Mouse (Mus musculus) stomach, embryonic 16.5 days (tissue): Measurements from ENCODE around the gene Ceacam19. TPM values are rescaled to one million over a fixed set of nuclear protein-coding genes. Genes with fewer than 3 reads are reported as not detected.
A peak's percentile ranks its signal among the peaks of the same experiment; 100 is the strongest.

Experiments
- ATAC-seq: fragments of 200-750 bp; cut with Nextera tagmentation; 2 replicates; pipeline ENCODE4 v1.8.0; 2017; ENCODE audit warnings: moderate number of reproducible peaks, moderate TSS enrichment; ENCODE audit not compliant: insufficient read depth, low FRiP score
- H3K27ac ChIP-seq: fragments of 300-500 bp; sonication (generic); 2 replicates; pipeline ENCODE4 v1.5.1; 2014; ENCODE audit warnings: low read length
- H3K27me3 ChIP-seq: fragments of 300-500 bp; sonication (generic); 2 replicates; pipeline ENCODE4 v1.6.1; 2014; ENCODE audit warnings: low read length, control low read depth, mixed read lengths; ENCODE audit not compliant: control insufficient read depth, insufficient read depth
- H3K36me3 ChIP-seq: fragments of 300-500 bp; sonication (generic); 2 replicates; pipeline ENCODE4 v1.6.1; 2014; ENCODE audit warnings: low read length; ENCODE audit not compliant: control insufficient read depth, insufficient read depth
- H3K4me1 ChIP-seq: fragments of 300-500 bp; sonication (generic); 2 replicates; pipeline ENCODE4 v1.6.1; 2014; ENCODE audit warnings: low read length, control low read depth, mixed read lengths; ENCODE audit not compliant: control insufficient read depth, insufficient read depth
- H3K4me2 ChIP-seq: fragments of 300-500 bp; sonication (generic); 2 replicates; pipeline ENCODE4 v1.6.1; 2014; ENCODE audit warnings: low read depth, low read length, mixed read lengths
- H3K4me3 ChIP-seq: fragments of 300-500 bp; sonication (generic); replicated peaks from 2 replicates; pipeline ENCODE4 v1.5.1; 2014; ENCODE audit warnings: mild to moderate bottlenecking, low read length
- H3K9ac ChIP-seq: fragments of 300-500 bp; sonication (generic); 2 replicates; pipeline ENCODE4 v1.6.1; 2014; ENCODE audit warnings: low read length
- H3K9me3 ChIP-seq: fragments of 300-500 bp; sonication (generic); replicated peaks from 2 replicates; pipeline ENCODE4 v1.6.1; 2016; ENCODE audit warnings: low read length, control low read depth; ENCODE audit not compliant: control insufficient read depth
- WGBS: fragments of 180-500 bp; shearing (Covaris S2); extraction: QIAGEN DNeasy Blood & Tissue Kit; methylation state at CpG from one replicate; pipeline ENCODE4 v1.1.7; 2014; 5-methylcytosine and 5-hydroxymethylcytosine counted together
- polyA plus RNA-seq: library from polyadenylated mRNA; unstranded; fragments of >200 nt; fragmentation: Nextera tagmentation; extraction: Ambion mirVana; gene quantifications from 2 replicates; pipeline ENCODE4 v1.2.1, GENCODE M21; 2015

The Ceacam19 gene
- polyA plus RNA-seq, 1 experiment from 2014 or later = 3.2 TPM

DNA sequence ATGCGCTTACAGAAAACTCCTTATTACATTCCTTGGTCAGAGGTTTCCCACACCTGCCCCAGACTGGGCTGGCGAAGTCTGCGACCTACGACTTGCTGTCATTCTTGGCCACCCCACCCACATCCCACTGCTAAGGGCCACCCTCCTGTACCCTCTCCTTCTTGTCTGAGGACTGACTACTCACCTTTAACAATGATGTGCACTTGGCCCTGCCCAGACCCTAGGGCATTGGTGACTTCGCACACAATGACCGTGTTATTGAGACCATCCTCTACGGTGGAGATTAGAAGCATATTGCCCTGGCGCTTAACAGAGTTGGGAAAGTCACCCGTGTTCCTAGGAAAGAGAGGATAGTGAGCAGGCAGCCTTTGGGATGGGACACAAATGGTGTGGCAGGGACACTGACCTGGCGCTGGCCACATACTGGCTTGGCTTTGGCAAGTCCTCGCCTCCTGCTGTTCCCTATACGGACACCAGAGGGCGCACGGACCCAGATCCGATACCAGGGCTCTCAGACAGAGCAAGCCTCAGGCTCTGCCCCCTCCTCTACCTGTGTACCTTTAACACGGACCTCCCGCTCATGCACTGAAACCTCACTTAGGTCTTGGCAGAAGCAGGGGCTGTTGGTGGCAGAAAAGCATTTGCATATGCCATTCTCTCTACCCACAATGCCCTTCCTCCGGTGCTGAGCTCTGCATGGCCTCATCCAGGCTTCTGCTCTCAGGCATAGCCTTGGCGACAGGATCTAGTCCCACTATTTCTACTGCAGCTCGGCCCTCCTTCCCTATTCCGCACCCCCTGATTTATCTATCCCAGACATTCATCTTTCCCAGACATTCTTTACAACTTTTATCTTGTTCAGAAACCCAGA, 22.9 kb upstream of the Ceacam19 start:
- Histone ChIP-seq H3K9me3 (no peaks in the 10 kb centered on the region), H3K4me1 (no peaks in the 10 kb centered on the region), H3K4me2 (no peak overlapping the region), H3K36me3 (peaks cover 23% of the 10 kb centered on the region), H3K9ac (no peak overlapping the region), H3K4me3 (no peak overlapping the region), H3K27me3 (no peaks in the 10 kb centered on the region), H3K27ac (no peak overlapping the region)
- no peak for ATAC-seq
- WGBS = 50% methylated on average over 21 of the region's 21 CpGs

DNA sequence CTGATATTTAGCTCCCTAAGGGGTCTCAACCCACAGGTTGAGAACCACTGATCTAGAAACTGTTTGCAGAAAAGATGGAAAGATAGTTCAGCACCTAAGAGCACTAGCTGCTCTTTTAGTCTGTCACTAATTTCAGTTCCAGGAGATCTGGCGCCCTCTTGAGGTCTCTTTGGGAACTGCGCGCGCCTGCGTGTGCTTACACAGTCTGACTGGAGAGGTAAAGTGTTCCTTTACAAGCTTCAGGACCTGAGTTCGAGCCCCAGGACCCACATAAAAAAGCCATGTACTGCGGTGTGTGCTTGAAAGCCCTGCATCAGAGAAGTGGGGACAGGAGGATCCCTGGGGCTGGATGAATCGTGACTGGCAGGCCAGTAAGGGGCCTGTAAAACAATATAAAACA, 2.1 kb upstream of the Ceacam19 start:
- no peak overlapping the region for H3K4me2 ChIP-seq
- no peaks in the 10 kb centered on the region for H3K36me3 ChIP-seq
- H3K9ac ChIP-seq = no peak overlapping the region
- H3K27ac ChIP-seq = no peak overlapping the region
- H3K27me3 ChIP-seq = no peaks in the 10 kb centered on the region
- ATAC-seq = peak; percentile 17; the same call in 1 of the 2 replicates
- no peak overlapping the region for H3K4me3 ChIP-seq
- 49% methylated on average over 8 of the region's 8 CpGs for WGBS
- no peaks in the 10 kb centered on the region for H3K4me1 ChIP-seq
- no peaks in the 10 kb centered on the region for H3K9me3 ChIP-seq

- no peak for ATAC-seq
- H3K4me1 ChIP-seq = peaks cover 4% of the 10 kb centered on the region; the same call in 1 of the 2 replicates
- no peak overlapping the region for H3K27ac ChIP-seq
- H3K36me3 ChIP-seq = no peaks in the 10 kb centered on the region
- no peaks in the 10 kb centered on the region for H3K9me3 ChIP-seq
- WGBS = 72% methylated on average over 8 of the region's 8 CpGs
- no peak overlapping the region for H3K4me2 ChIP-seq
- no peak overlapping the region for H3K4me3 ChIP-seq
- H3K27me3 ChIP-seq = no peaks in the 10 kb centered on the region
- H3K9ac ChIP-seq = no peak overlapping the region
These were observed 7.0 kb downstream of the Ceacam19 start for GRCm38 (mm10) chr7:19880754-19881153.

DNA sequence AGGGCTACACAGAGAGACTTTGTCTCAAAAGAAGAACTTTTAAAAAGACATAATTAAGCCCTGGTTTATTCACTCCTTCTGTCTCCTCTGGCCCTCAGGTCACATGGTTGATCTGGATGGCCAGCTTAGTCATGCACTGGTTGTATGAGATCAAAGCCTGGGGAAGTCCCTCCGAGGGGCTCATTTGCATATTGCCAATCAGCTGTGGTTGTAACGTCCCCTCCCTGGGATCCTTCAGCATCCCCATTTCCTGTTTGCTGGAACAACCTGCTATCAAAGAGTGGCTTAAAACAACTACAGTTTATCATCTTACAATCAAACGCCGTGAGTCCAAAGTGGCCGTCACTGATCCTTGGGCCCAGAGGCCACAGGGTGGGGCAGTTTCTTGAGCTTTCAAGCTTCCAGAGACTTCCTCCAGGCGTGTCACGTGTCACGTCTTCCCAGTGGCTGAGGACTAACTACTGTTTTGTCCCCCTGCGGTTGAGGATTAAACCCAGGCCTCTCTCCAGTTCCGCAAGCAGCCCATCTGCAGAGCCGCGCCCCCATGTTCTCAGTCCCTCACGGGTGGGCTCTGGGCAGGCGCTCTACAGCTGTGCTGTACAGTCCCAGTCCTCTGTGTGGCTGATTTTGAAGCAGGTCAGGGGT, 10.9 kb downstream of the Ceacam19 start:
- H3K4me1 ChIP-seq = peaks cover 6% of the 10 kb centered on the region
- no peaks in the 10 kb centered on the region for H3K9me3 ChIP-seq
- WGBS = 26% methylated on average over 14 of the region's 14 CpGs
- H3K36me3 ChIP-seq = no peaks in the 10 kb centered on the region
- ATAC-seq = no peak
- H3K9ac ChIP-seq = no peak overlapping the region
- no peaks in the 10 kb centered on the region for H3K27me3 ChIP-seq
- H3K4me3 ChIP-seq = no peak overlapping the region
- H3K4me2 ChIP-seq = no peak overlapping the region
- peak overlapping the region; percentile 50; the same call in 1 of the 2 replicates for H3K27ac ChIP-seq

- H3K4me1 ChIP-seq = peaks cover 8% of the 10 kb centered on the region
- no peaks in the 10 kb centered on the region for H3K36me3 ChIP-seq
- no peak overlapping the region for H3K4me2 ChIP-seq
- no peak overlapping the region for H3K9ac ChIP-seq
- no peak overlapping the region for H3K4me3 ChIP-seq
- H3K27ac ChIP-seq = no peak overlapping the region; the same call in 1 of the 2 replicates
- WGBS = 40% methylated on average over 13 of the region's 13 CpGs
- H3K9me3 ChIP-seq = no peaks in the 10 kb centered on the region
- peak; percentile 29; the same call in 1 of the 2 replicates for ATAC-seq
- H3K27me3 ChIP-seq = no peaks in the 10 kb centered on the region
These were observed 11.7 kb downstream of the Ceacam19 start for GRCm38 (mm10) chr7:19875948-19876682.

DNA sequence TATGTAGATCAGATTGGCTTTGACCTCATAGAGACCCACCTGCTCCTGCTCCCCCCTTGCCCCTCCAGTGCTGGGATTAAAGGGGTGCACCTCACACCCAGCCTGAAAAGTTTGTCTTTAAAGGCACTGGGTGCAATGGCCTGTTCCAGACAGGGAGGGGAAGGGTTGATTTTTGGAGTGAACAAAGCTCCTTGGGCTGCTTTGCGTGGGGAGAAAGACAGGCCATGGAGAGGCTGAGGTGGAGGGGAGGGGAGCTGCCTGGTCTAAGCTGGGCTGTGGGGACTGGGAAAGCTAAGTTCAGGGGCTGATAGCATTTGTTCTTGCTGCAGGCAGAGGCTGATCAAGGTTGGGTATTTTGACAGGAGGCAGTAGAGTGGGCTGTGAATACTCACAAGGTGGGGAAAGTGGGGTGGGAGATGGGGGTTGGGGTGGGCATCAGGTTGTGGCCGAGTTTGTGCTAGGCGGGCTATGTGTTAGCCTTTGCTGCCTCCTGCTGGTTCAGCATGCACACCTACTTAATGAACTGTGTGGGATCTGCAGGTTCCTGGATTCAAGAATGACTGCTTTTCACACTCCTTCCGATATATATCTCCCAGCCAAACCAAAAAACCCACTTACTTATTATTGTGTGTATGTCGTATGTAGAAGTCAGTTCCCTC, 15.7 kb downstream of the Ceacam19 start:
- Histone ChIP-seq H3K4me3 (no peak overlapping the region), H3K27ac (no peak overlapping the region), H3K9me3 (no peaks in the 10 kb centered on the region), H3K9ac (no peak overlapping the region), H3K36me3 (no peaks in the 10 kb centered on the region), H3K4me1 (peaks cover 8% of the 10 kb centered on the region), H3K27me3 (no peaks in the 10 kb centered on the region), H3K4me2 (no peak overlapping the region)
- 36% methylated on average over 5 of the region's 5 CpGs for WGBS
- ATAC-seq = no peak

- Histone ChIP-seq H3K4me3 (no peak overlapping the region), H3K9ac (no peak overlapping the region), H3K36me3 (no peaks in the 10 kb centered on the region), H3K27me3 (no peaks in the 10 kb centered on the region), H3K27ac (no peak overlapping the region; the same call in 1 of the 2 replicates), H3K4me2 (no peak overlapping the region), H3K9me3 (no peaks in the 10 kb centered on the region), H3K4me1 (peaks cover 4% of the 10 kb centered on the region)
- 56% methylated on average over 10 of the region's 10 CpGs for WGBS
- no peak for ATAC-seq
These were observed 16.6 kb downstream of the Ceacam19 start for GRCm38 (mm10) chr7:19871137-19871621.

- H3K27ac ChIP-seq = no peak overlapping the region
- H3K27me3 ChIP-seq = no peaks in the 10 kb centered on the region
- peaks cover 4% of the 10 kb centered on the region for H3K4me1 ChIP-seq
- H3K36me3 ChIP-seq = no peaks in the 10 kb centered on the region
- H3K4me3 ChIP-seq = no peak overlapping the region
- H3K4me2 ChIP-seq = no peak overlapping the region
- ATAC-seq = peak; percentile 11; the same call in 1 of the 2 replicates
- H3K9me3 ChIP-seq = no peaks in the 10 kb centered on the region
- no peak overlapping the region for H3K9ac ChIP-seq
- 67% methylated on average over 16 of the region's 16 CpGs for WGBS
These were observed 19.9 kb downstream of the Ceacam19 start for GRCm38 (mm10) chr7:19867751-19868399.
